Comparison of ENCODE assay signal across 13 mouse cellular contexts in genomic region chr6:142991391-142992059, GRCm38 (mm10). TPM values are rescaled to one million over a fixed set of nuclear protein-coding genes. Genes with fewer than 3 reads are reported as not detected.
DNase-seq lines count a peak whose midpoint lies in the region; ATAC-seq and TF ChIP-seq lines count a peak whose summit lies in the region.
"Had no signal": no experiment of that assay in that cellular context is flagged by ENCODE, and none has a peak within 500 bp of the region (broad histone marks: within the 10 kb centered on the region; RNA-seq: fewer than 3 reads in every experiment).

No protein-coding gene starts in this region.

- H3K4me3 ChIP-seq in intestine, embryonic 14.5 days (ENCODE audit: low read depth, low read length), result no peak overlapping the region
- H3K4me3 ChIP-seq in intestine, embryonic 16.5 days (ENCODE audit: low read length), result no peak overlapping the region
- H3K4me3 ChIP-seq in CH12.LX (replicated peaks in 1 of 3; ENCODE audit: low read depth in 2 of 3, low read length in 2 of 3, poor library complexity in 1 of 3), result peak overlapping the region in 1 of 3 experiments; percentile 17
- no peak overlapping the region for H3K4me3 ChIP-seq in midbrain, embryonic 15.5 days
- H3K4me3 ChIP-seq: forebrain, embryonic 13.5 days; intestine, embryonic 15.5 days had no signal

- no peak overlapping the region for H3K9ac ChIP-seq in intestine, embryonic 14.5 days (ENCODE audit: low read length)
- H3K9ac ChIP-seq in intestine, embryonic 16.5 days (ENCODE audit: low read depth, low read length), result no peak overlapping the region
- H3K9ac ChIP-seq in CH12.LX (ENCODE audit: insufficient read depth, low read depth), result peak overlapping the region; percentile 53; the same call in 1 of the 2 replicates
- H3K9ac ChIP-seq in midbrain, embryonic 15.5 days, result no peak overlapping the region
- H3K9ac ChIP-seq: forebrain, embryonic 13.5 days; intestine, embryonic 15.5 days; lung, embryonic 14.5 days had no signal

- H3K4me2 ChIP-seq in intestine, embryonic 14.5 days (ENCODE audit: low read length), result no peak overlapping the region
- no peak overlapping the region for H3K4me2 ChIP-seq in intestine, embryonic 16.5 days (ENCODE audit: low read depth, low read length)
- peak overlapping the region; percentile 97 for H3K4me2 ChIP-seq in CH12.LX (ENCODE audit: insufficient read depth, low read depth, poor library complexity, severe bottlenecking)
- H3K4me2 ChIP-seq in midbrain, embryonic 15.5 days, result no peak overlapping the region
- H3K4me2 ChIP-seq: forebrain, embryonic 13.5 days; intestine, embryonic 15.5 days; lung, embryonic 14.5 days had no signal

- no peak for TF ChIP-seq CTCF in CH12.LX (conservative IDR thresholded peaks at IDR 0.05 in 1 of 2, IDR thresholded peaks at IDR 0.05 in 1 of 2; ENCODE audit: low read depth in 2 of 2, low read length in 2 of 2)

- no peaks in the 10 kb centered on the region for H3K27me3 ChIP-seq in intestine, embryonic 14.5 days (replicated peaks; ENCODE audit: control insufficient read depth, insufficient read depth, low read length)
- no peaks in the 10 kb centered on the region for H3K27me3 ChIP-seq in intestine, embryonic 16.5 days (replicated peaks; ENCODE audit: control insufficient read depth, insufficient read depth, low read length)
- H3K27me3 ChIP-seq in CH12.LX (replicated peaks), result no peaks in the 10 kb centered on the region
- H3K27me3 ChIP-seq in midbrain, embryonic 15.5 days (replicated peaks), result no peaks in the 10 kb centered on the region
- H3K27me3 ChIP-seq: intestine, embryonic 15.5 days had no signal

- H3K36me3 ChIP-seq in intestine, embryonic 14.5 days (ENCODE audit: control insufficient read depth, insufficient read depth, low read length), result no peaks in the 10 kb centered on the region
- no peaks in the 10 kb centered on the region for H3K36me3 ChIP-seq in intestine, embryonic 16.5 days (ENCODE audit: control insufficient read depth, insufficient read depth, low read length)
- H3K36me3 ChIP-seq in CH12.LX (replicated peaks in 1 of 2; ENCODE audit: control insufficient read depth in 1 of 2, insufficient read depth in 1 of 2, low read length in 1 of 2), result no peaks in the 10 kb centered on the region
- H3K36me3 ChIP-seq in midbrain, embryonic 15.5 days (replicated peaks), result no peaks in the 10 kb centered on the region
- H3K36me3 ChIP-seq: intestine, embryonic 15.5 days had no signal

- peak; percentile 86 for TF ChIP-seq EP300 in CH12.LX (IDR thresholded peaks at IDR 0.05; ENCODE audit: low read length)

- in situ Hi-C loops in CH12.LX (cut with MboI; ENCODE audit: low pct_ligation_motif_present, low pct_unique_long_range_greater_than_20kb, low sequenced_read_pairs), result no loop called here

- WGBS in intestine, embryonic 14.5 days, result 45% methylated on average over 7 of the region's 7 CpGs
- 47% methylated on average over 7 of the region's 7 CpGs for WGBS in intestine, embryonic 16.5 days
- 27% methylated on average over 7 of the region's 7 CpGs for WGBS in midbrain, embryonic 15.5 days

- no peak overlapping the region for H3K27ac ChIP-seq in intestine, embryonic 14.5 days (ENCODE audit: low read depth)
- no peak overlapping the region for H3K27ac ChIP-seq in intestine, embryonic 16.5 days (ENCODE audit: low read length)
- H3K27ac ChIP-seq in CH12.LX (ENCODE audit: insufficient read depth, low read depth), result peak overlapping the region; percentile 78; the same call in 1 of the 2 replicates
- 0 out of 2 replicates have a peak overlapping the region, but pooled peaks have one; percentile 48 for H3K27ac ChIP-seq in midbrain, embryonic 15.5 days
- H3K27ac ChIP-seq: forebrain, embryonic 13.5 days; intestine, embryonic 15.5 days; kidney, postnatal 0 days had no signal

- peak; percentile 36 for DNase-seq in intestine, embryonic 14.5 days (ENCODE audit: low spot score)
- DNase-seq in B cell, adult 2 months, result peak; percentile 47 to 49
- peak; percentile 84 for DNase-seq in CH12.LX (ENCODE audit: extremely low read depth)
- no peak for DNase-seq in thymus, postnatal 0 days (ENCODE audit: low spot score)
- DNase-seq in kidney, postnatal 36 days, result no peak
- DNase-seq: cerebellum, postnatal 10 days; liver; lung, embryonic 14.5 days had no signal

- TF ChIP-seq POLR2A in CH12.LX (IDR thresholded peaks at IDR 0.05; ENCODE audit: low read depth, low read length), result peak; percentile 41; the same call in 1 of the 2 replicates

- H3K4me1 ChIP-seq in intestine, embryonic 14.5 days (replicated peaks; ENCODE audit: control insufficient read depth, insufficient read depth, low read length), result peaks cover 17% of the 10 kb centered on the region
- peaks cover 10% of the 10 kb centered on the region for H3K4me1 ChIP-seq in intestine, embryonic 16.5 days (ENCODE audit: control insufficient read depth, insufficient read depth, low read length)
- peaks cover 21 to 68% of the 10 kb centered on the region in 2 experiments for H3K4me1 ChIP-seq in CH12.LX (ENCODE audit: control insufficient read depth in 1 of 2, insufficient read depth in 2 of 2)
- peaks cover 32% of the 10 kb centered on the region for H3K4me1 ChIP-seq in midbrain, embryonic 15.5 days

- H3K9me3 ChIP-seq in intestine, embryonic 14.5 days (ENCODE audit: control insufficient read depth, low read length), result no peaks in the 10 kb centered on the region
- no peaks in the 10 kb centered on the region for H3K9me3 ChIP-seq in intestine, embryonic 16.5 days (ENCODE audit: control insufficient read depth, low read length)
- H3K9me3 ChIP-seq in CH12.LX (replicated peaks; ENCODE audit: low read length), result no peaks in the 10 kb centered on the region
- no peaks in the 10 kb centered on the region for H3K9me3 ChIP-seq in midbrain, embryonic 15.5 days
- H3K9me3 ChIP-seq: forebrain, embryonic 13.5 days; intestine, embryonic 15.5 days had no signal

- dilution Hi-C loops in CH12.LX (cut with MboI; ENCODE audit: extremely low pct_ligation_motif_present, extremely low pct_unique_long_range_greater_than_20kb, low sequenced_read_pairs), result no loop called here

- H3K79me2 ChIP-seq in CH12.LX (replicated peaks; ENCODE audit: control insufficient read depth, extremely low read depth, insufficient read depth, poor library complexity, severe bottlenecking), result no peaks in the 10 kb centered on the region

- no peak for ATAC-seq in intestine, embryonic 14.5 days (replicated peaks; ENCODE audit: low FRiP score, low TSS enrichment, low read depth)
- no peak for ATAC-seq in intestine, embryonic 16.5 days
- ATAC-seq in midbrain, embryonic 15.5 days (replicated peaks), result no peak
- ATAC-seq: forebrain, embryonic 13.5 days; intestine, embryonic 15.5 days had no signal

- TF ChIP-seq RAD21 in CH12.LX (IDR thresholded peaks at IDR 0.05; ENCODE audit: low read depth, low read length), result no peak; the same call in 1 of the 2 replicates

TF ChIP-seq in CH12.LX, 34 proteins besides CTCF, POLR2A, EP300 and RAD21 (continues in another document):
- TF ChIP-seq NELFE (IDR thresholded peaks at IDR 0.05; ENCODE audit: low read depth, low read length), result 0 out of 2 replicates have a peak, but pooled peaks have one; percentile 5
- no peak for TF ChIP-seq MXI1 (IDR thresholded peaks at IDR 0.05; ENCODE audit: low read depth, low read length)
- no peak for TF ChIP-seq CHD1 (IDR thresholded peaks at IDR 0.05; ENCODE audit: low read depth, low read length)
- TF ChIP-seq BHLHE40 (IDR thresholded peaks at IDR 0.05; ENCODE audit: low read depth, low read length), result peak; percentile 84
- TF ChIP-seq ETS1 (conservative IDR thresholded peaks at IDR 0.05; ENCODE audit: low read depth, low read length), result peak; percentile 83
- no peak for TF ChIP-seq NRF1 (IDR thresholded peaks at IDR 0.05; ENCODE audit: low read depth, low read length)
- TF ChIP-seq PAX5 (IDR thresholded peaks at IDR 0.05; ENCODE audit: low read length), result no peak
- TF ChIP-seq MAZ (IDR thresholded peaks at IDR 0.05; ENCODE audit: low read depth, low read length), result 0 out of 2 replicates have a peak, but pooled peaks have one; percentile 63
- TF ChIP-seq IRF4 (IDR thresholded peaks at IDR 0.05; ENCODE audit: low read depth, low read length), result peak; percentile 92
- TF ChIP-seq ZMIZ1 (IDR thresholded peaks at IDR 0.05; ENCODE audit: low read depth, low read length), result no peak
- no peak for TF ChIP-seq ZKSCAN1 (IDR thresholded peaks at IDR 0.05; ENCODE audit: borderline replicate concordance, low read depth, low read length)
- TF ChIP-seq RCOR1 (conservative IDR thresholded peaks at IDR 0.05; ENCODE audit: low read depth, low read length), result no peak
- TF ChIP-seq MYC (IDR thresholded peaks at IDR 0.05; ENCODE audit: low read depth, low read length), result peak; percentile 43; the same call in 1 of the 2 replicates
- no peak for TF ChIP-seq MAFK (IDR thresholded peaks at IDR 0.05; ENCODE audit: insufficient replicate concordance, low read length)
- TF ChIP-seq ZC3H11A (IDR thresholded peaks at IDR 0.05; ENCODE audit: low read depth, low read length), result no peak
- TF ChIP-seq GABPA (IDR thresholded peaks at IDR 0.05; ENCODE audit: insufficient replicate concordance, low read depth, low read length), result no peak
- peak; percentile 40; the same call in 1 of the 2 replicates for TF ChIP-seq MAX (IDR thresholded peaks at IDR 0.05; ENCODE audit: low read length)
- TF ChIP-seq MEF2A (IDR thresholded peaks at IDR 0.05; ENCODE audit: borderline replicate concordance, low read depth, low read length), result peak; percentile 84
- peak; percentile 63 for TF ChIP-seq TBP (conservative IDR thresholded peaks at IDR 0.05; ENCODE audit: low read depth, low read length)
- no peak for TF ChIP-seq SMC3 (IDR thresholded peaks at IDR 0.05; ENCODE audit: low read depth, low read length)
- TF ChIP-seq UBTF (IDR thresholded peaks at IDR 0.05; ENCODE audit: low read depth, low read length), result no peak
- no peak for TF ChIP-seq KAT2A (IDR thresholded peaks at IDR 0.05; ENCODE audit: insufficient replicate concordance, low read length)
- peak; percentile 58; the same call in 1 of the 2 replicates for TF ChIP-seq ELF1 (IDR thresholded peaks at IDR 0.05; ENCODE audit: low read depth, low read length)
- peak; percentile 80 for TF ChIP-seq SIN3A (IDR thresholded peaks at IDR 0.05; ENCODE audit: low read length)
- peak; percentile 65 for TF ChIP-seq TCF12 (IDR thresholded peaks at IDR 0.05; ENCODE audit: low read depth, low read length)
- TF ChIP-seq JUND (conservative IDR thresholded peaks at IDR 0.05; ENCODE audit: low read depth, low read length), result peak; percentile 76

RNA-seq across cellular contexts. Expression of gene St8sia1, which starts 27.3 kb away (rescaled TPM):
- 1.8 and 2.3 TPM in 2 replicates for polyA plus RNA-seq in intestine, embryonic 14.5 days (2014; fragmentation: Nextera tagmentation; extraction: Ambion mirVana)
- polyA plus RNA-seq in intestine, embryonic 16.5 days (2015; fragmentation: Nextera tagmentation; extraction: Ambion mirVana), result 1.4 and 1.6 TPM in 2 replicates
- total RNA-seq in CH12.LX (2012; rRNA removed) (0.04 and 0.13 TPM in 2 replicates), CH12.LX (2014; rRNA removed) (0.20 and 0.22 TPM in 2 replicates)
- 0.31 and 0.51 TPM in 2 replicates for polyA plus RNA-seq in CH12.LX (2012; ENCODE audit: insufficient read length, low read depth)
- 8.8 and 9.2 TPM in 2 replicates for polyA plus RNA-seq in midbrain, embryonic 15.5 days (2015; fragmentation: Nextera tagmentation; extraction: Ambion mirVana)
- 8.1 and 10.0 TPM in 2 replicates for polyA plus RNA-seq in thymus, postnatal 0 days (2015; fragmentation: Nextera tagmentation; extraction: Ambion mirVana)

Comparison
In these comparisons a context has a peak if more than half of its experiments do, and no peak if none do; other contexts are left out.
1. DNase-seq: peak in intestine, embryonic 14.5 days (single experiment), B cell, adult 2 months (2 of 2) and CH12.LX (single experiment); none in thymus, postnatal 0 days (single experiment) and kidney, postnatal 36 days (0 of 2).
2. H3K27ac ChIP-seq: peak in CH12.LX (single experiment) and midbrain, embryonic 15.5 days (single experiment); none in intestine, embryonic 14.5 days (single experiment) and intestine, embryonic 16.5 days (single experiment).